Mouse (Mus musculus) heart, postnatal 0 days (tissue): ENCODE data around the gene Sp100.
"Not testable (repeated sequence)": the region's sequence is repeated elsewhere in the genome, so short reads cannot be mapped to it uniquely, and the experiment has no call there.

ENCODE experiments used
- CTCF ChIP-seq: IDR thresholded peaks from 2 replicates; pipeline ENCODE4 v1.5.1; 2016; ENCODE audit warnings: antibody characterized with exemption, control low read depth, low read depth
- EP300 ChIP-seq: IDR thresholded peaks from 2 replicates; pipeline ENCODE4 v1.6.1; 2016; ENCODE audit warnings: antibody characterized with exemption, low read depth

DNA sequence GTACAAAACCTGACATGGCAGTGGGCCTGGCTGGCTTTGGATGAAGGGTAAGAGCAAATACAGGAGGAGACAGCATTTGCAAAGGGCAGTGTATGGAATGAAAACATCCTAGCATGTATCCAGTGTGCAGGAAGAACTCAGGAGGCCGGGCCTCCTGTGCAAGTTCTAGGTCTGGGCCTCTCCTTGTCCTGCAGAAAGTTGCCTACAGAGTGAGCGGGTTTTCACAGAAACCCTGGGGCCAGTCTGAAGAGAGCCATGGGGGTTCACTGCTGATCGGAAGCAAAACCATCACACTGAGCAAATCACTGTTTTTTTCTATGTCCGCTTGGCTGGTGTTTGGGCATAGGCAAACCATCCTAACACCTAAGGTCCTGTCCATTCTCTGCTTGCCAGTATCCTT, 11.6 kb upstream of the Sp100 start:
- TF ChIP-seq CTCF, EP300: not testable (repeated sequence)
